Mouse (Mus musculus): Measurements from ENCODE around the gene Sema6d. TPM values are rescaled to one million over a fixed set of nuclear protein-coding genes. Genes with fewer than 3 reads are reported as not detected.
A peak's percentile ranks its signal among the peaks of the same experiment; 100 is the strongest.

Gene Sema6d
- total RNA-seq (2014; rRNA removed) (41.9 and 65.1 TPM in 2 replicates), polyA plus RNA-seq (2015; fragmentation: Nextera tagmentation; extraction: Ambion mirVana) (8.4 and 22.5 TPM in 2 replicates)

- no peaks in the 10 kb centered on the region for H3K36me3 ChIP-seq (ENCODE audit: insufficient read depth)
- no peak for TF ChIP-seq CTCF (IDR thresholded peaks at IDR 0.05; ENCODE audit: low read depth)
- H3K9ac ChIP-seq: peak within 1 kb of the TSS; percentile 78
- ATAC-seq: peak; percentile 75
- H3K27me3 ChIP-seq (ENCODE audit: insufficient read depth, low read length): no peaks in the 10 kb centered on the region
- peaks cover 9% of the 10 kb centered on the region; the same call in 1 of the 2 replicates for H3K4me1 ChIP-seq (ENCODE audit: insufficient read depth)
- no peaks in the 10 kb centered on the region for H3K9me3 ChIP-seq (ENCODE audit: low read length)
- 8% methylated on average over 29 of the region's 29 CpGs for WGBS
- DNase-seq: peak; percentile 47
- H3K4me2 ChIP-seq (ENCODE audit: low read depth): peak within 1 kb of the TSS; percentile 83
- H3K27ac ChIP-seq (ENCODE audit: low read depth, low read length): peak within 1 kb of the TSS; percentile 57
- H3K4me3 ChIP-seq (ENCODE audit: low read depth, low read length): peak within 1 kb of the TSS; percentile 69
These were observed at the start of gene Sema6d for GRCm38 (mm10) chr2:124089813-124090230. Sema6d (plus strand) TSS chr2:124089969.

- ATAC-seq: no peak
- Histone ChIP-seq H3K9me3 (ENCODE audit: low read length) (no peaks in the 10 kb centered on the region), H3K4me2 (ENCODE audit: low read depth) (no peak overlapping the region), H3K27me3 (ENCODE audit: insufficient read depth, low read length) (no peaks in the 10 kb centered on the region), H3K4me3 (ENCODE audit: low read depth, low read length) (no peak overlapping the region), H3K27ac (ENCODE audit: low read depth, low read length) (no peak overlapping the region), H3K9ac (no peak overlapping the region), H3K4me1 (ENCODE audit: insufficient read depth) (no peaks in the 10 kb centered on the region), H3K36me3 (ENCODE audit: insufficient read depth) (no peaks in the 10 kb centered on the region)
- no peak for DNase-seq
- 83% methylated on average over 3 of the region's 3 CpGs for WGBS
- TF ChIP-seq CTCF (IDR thresholded peaks at IDR 0.05; ENCODE audit: low read depth): no peak
These were observed 29.9 kb upstream of the Sema6d start for GRCm38 (mm10) chr2:124059910-124060309.

- WGBS: 68% methylated on average over 4 of the region's 4 CpGs
- no peaks in the 10 kb centered on the region for H3K4me1 ChIP-seq (ENCODE audit: insufficient read depth)
- no peak overlapping the region for H3K9ac ChIP-seq
- no peak overlapping the region for H3K27ac ChIP-seq (ENCODE audit: low read depth, low read length)
- no peaks in the 10 kb centered on the region for H3K36me3 ChIP-seq (ENCODE audit: insufficient read depth)
- H3K4me3 ChIP-seq (ENCODE audit: low read depth, low read length): no peak overlapping the region
- H3K27me3 ChIP-seq (ENCODE audit: insufficient read depth, low read length): no peaks in the 10 kb centered on the region
- TF ChIP-seq CTCF (IDR thresholded peaks at IDR 0.05; ENCODE audit: low read depth): no peak
- DNase-seq (peak; percentile 50), ATAC-seq (peak; percentile 69)
- H3K4me2 ChIP-seq (ENCODE audit: low read depth): no peak overlapping the region
- no peaks in the 10 kb centered on the region for H3K9me3 ChIP-seq (ENCODE audit: low read length)
These were observed 21.4 kb upstream of the Sema6d start for GRCm38 (mm10) chr2:124068380-124068779.

- no peak overlapping the region for H3K4me3 ChIP-seq (ENCODE audit: low read depth, low read length)
- no peaks in the 10 kb centered on the region for H3K36me3 ChIP-seq (ENCODE audit: insufficient read depth)
- DNase-seq (no peak), ATAC-seq (no peak)
- no peaks in the 10 kb centered on the region for H3K4me1 ChIP-seq (ENCODE audit: insufficient read depth)
- H3K27me3 ChIP-seq (ENCODE audit: insufficient read depth, low read length): no peaks in the 10 kb centered on the region
- TF ChIP-seq CTCF (IDR thresholded peaks at IDR 0.05; ENCODE audit: low read depth): no peak
- no peak overlapping the region for H3K27ac ChIP-seq (ENCODE audit: low read depth, low read length)
- H3K9me3 ChIP-seq (ENCODE audit: low read length): no peaks in the 10 kb centered on the region
- 65% methylated on average over 2 of the region's 2 CpGs for whole genome bisulfite sequencing
- H3K9ac ChIP-seq: no peak overlapping the region
- no peak overlapping the region for H3K4me2 ChIP-seq (ENCODE audit: low read depth)
These were observed 19.1 kb upstream of the Sema6d start for GRCm38 (mm10) chr2:124070664-124071063.

GRCm38 (mm10) chr2:124071380-124071779 is 18.4 kb upstream of the Sema6d start:
- H3K9me3 ChIP-seq (ENCODE audit: low read length): no peaks in the 10 kb centered on the region
- ATAC-seq: no peak
- H3K27ac ChIP-seq (ENCODE audit: low read depth, low read length): no peak overlapping the region
- no peaks in the 10 kb centered on the region for H3K27me3 ChIP-seq (ENCODE audit: insufficient read depth, low read length)
- no peak for TF ChIP-seq CTCF (IDR thresholded peaks at IDR 0.05; ENCODE audit: low read depth)
- no peak overlapping the region for H3K4me3 ChIP-seq (ENCODE audit: low read depth, low read length)
- no peaks in the 10 kb centered on the region for H3K4me1 ChIP-seq (ENCODE audit: insufficient read depth)
- no peaks in the 10 kb centered on the region for H3K36me3 ChIP-seq (ENCODE audit: insufficient read depth)
- H3K4me2 ChIP-seq (ENCODE audit: low read depth): no peak overlapping the region
- H3K9ac ChIP-seq: no peak overlapping the region
- DNase-seq: no peak
- 22% methylated on average over 2 of the region's 2 CpGs for WGBS

GRCm38 (mm10) chr2:124090231-124091141 is 717 bp downstream of the Sema6d start:
- no peak for TF ChIP-seq CTCF (IDR thresholded peaks at IDR 0.05; ENCODE audit: low read depth)
- peak; percentile 86 for ATAC-seq
- WGBS: under 1% methylated on average over 49 of the region's 49 CpGs
- Histone ChIP-seq H3K27ac (ENCODE audit: low read depth, low read length) (peak overlapping the region; percentile 57), H3K4me2 (ENCODE audit: low read depth) (peak overlapping the region; percentile 83), H3K4me3 (ENCODE audit: low read depth, low read length) (peak overlapping the region; percentile 69), H3K4me1 (ENCODE audit: insufficient read depth) (peaks cover 9% of the 10 kb centered on the region; the same call in 1 of the 2 replicates), H3K9ac (peak overlapping the region; percentile 78), H3K9me3 (ENCODE audit: low read length) (no peaks in the 10 kb centered on the region), H3K36me3 (ENCODE audit: insufficient read depth) (no peaks in the 10 kb centered on the region), H3K27me3 (ENCODE audit: insufficient read depth, low read length) (no peaks in the 10 kb centered on the region)
- peak; percentile 58 for DNase-seq

- Histone ChIP-seq H3K9ac (no peak overlapping the region), H3K9me3 (ENCODE audit: low read length) (no peaks in the 10 kb centered on the region), H3K4me2 (ENCODE audit: low read depth) (no peak overlapping the region), H3K4me3 (ENCODE audit: low read depth, low read length) (no peak overlapping the region), H3K27me3 (ENCODE audit: insufficient read depth, low read length) (no peaks in the 10 kb centered on the region), H3K27ac (ENCODE audit: low read depth, low read length) (no peak overlapping the region), H3K36me3 (ENCODE audit: insufficient read depth) (no peaks in the 10 kb centered on the region), H3K4me1 (ENCODE audit: insufficient read depth) (0 out of 2 replicates have a peak, but pooled peaks cover 16% of the 10 kb centered on the region)
- ATAC-seq: no peak
- peak; percentile 57 for TF ChIP-seq CTCF (IDR thresholded peaks at IDR 0.05; ENCODE audit: low read depth)
- 44% methylated on average over 1 of the region's 1 CpGs for WGBS
- DNase-seq: no peak
These were observed 9.9 kb downstream of the Sema6d start for GRCm38 (mm10) chr2:124099697-124100096.

All from forebrain, postnatal 0 days (tissue).